Mouse (Mus musculus) left cerebral cortex, postnatal 14 days (tissue): ENCODE measurements around the gene Tns4. TPM values are rescaled to one million over a fixed set of nuclear protein-coding genes. Genes with fewer than 3 reads are reported as not detected.

Experiments
- DNase-seq, 2 experiments: peaks; one replicate each; pipeline ENCODE4 v3.0.0; 2021 to 2022; ENCODE audit warnings: low spot score in 2 of 2, mixed read lengths in 1 of 2
- intact Hi-C: fragments of 180-260 bp; cut with DNase I; formaldehyde crosslinking; loops from one replicate; pipeline ENCODE4 v1.15.1; 2025
- total RNA-seq, 2 experiments: library from RNA; stranded (reverse); gene quantifications; 2 replicates each; pipeline ENCODE4 v1.2.3; 2021

The Tns4 gene
- total RNA-seq, 2 experiments from 2014 or later = 0.33 to 0.34 TPM

- intact Hi-C loops = no loop called here
These were observed 23.8 kb downstream of the Tns4 start for GRCm38 (mm10) chr11:99065353-99065752.

GRCm38 (mm10) chr11:99063406-99064131, 25.5 kb downstream of the Tns4 start:
- no peak for DNase-seq
- intact Hi-C loops = no loop called here

More at GRCm38 (mm10) chr11:99065353-99065752, 23.8 kb downstream of the Tns4 start:
- DNase-seq = no peak

- intact Hi-C loops = no loop called here
- no peak for DNase-seq
These were observed 26.4 kb downstream of the Tns4 start for GRCm38 (mm10) chr11:99062661-99063060.

- DNase-seq = no peak
These were observed 28.7 kb downstream of the Tns4 start for GRCm38 (mm10) chr11:99060435-99060834.

GRCm38 (mm10) chr11:99055571-99056452, 33.3 kb downstream of the Tns4 start:
- DNase-seq = no peak
- intact Hi-C loops = no loop called here

More at GRCm38 (mm10) chr11:99060435-99060834, 28.7 kb downstream of the Tns4 start:
- intact Hi-C loops = no loop called here

- intact Hi-C loops = no loop called here
- DNase-seq = no peak
These were observed 34.0 kb downstream of the Tns4 start for GRCm38 (mm10) chr11:99055143-99055542.

- no peak for DNase-seq
- intact Hi-C loops = no loop called here
These were observed 41.5 kb downstream of the Tns4 start for GRCm38 (mm10) chr11:99047643-99048042.

GRCm38 (mm10) chr11:99047120-99047519, 42.0 kb downstream of the Tns4 start:
- intact Hi-C loops = no loop called here
- DNase-seq = no peak

GRCm38 (mm10) chr11:99045159-99045889, 43.8 kb downstream of the Tns4 start:
- DNase-seq = no peak
- intact Hi-C loops = no loop called here

GRCm38 (mm10) chr11:99044306-99044705, 44.8 kb downstream of the Tns4 start:
- intact Hi-C loops = loop anchor here (5.0 kb wide), 1 partner anchor 78 kb away; no protein-coding TSS in a partner anchor
- no peak for DNase-seq

- intact Hi-C loops = loop anchor here (5.0 kb wide), 1 partner anchor 79 kb away; no protein-coding TSS in a partner anchor
- no peak for DNase-seq
These were observed 45.5 kb downstream of the Tns4 start for GRCm38 (mm10) chr11:99043632-99044031.

GRCm38 (mm10) chr11:99042834-99043431, 46.2 kb downstream of the Tns4 start:
- intact Hi-C loops = loop anchor here (5.0 kb wide), 1 partner anchor 79 kb away; no protein-coding TSS in a partner anchor
- no peak for DNase-seq

GRCm38 (mm10) chr11:99041841-99042780, 47.0 kb downstream of the Tns4 start:
- intact Hi-C loops = loop anchor here (5.0 kb wide), 1 partner anchor 80 kb away; no protein-coding TSS in a partner anchor

GRCm38 (mm10) chr11:99041051-99041729, 47.9 kb downstream of the Tns4 start, which contains the start of gene Igfbp4:
TSS of gene Igfbp4 (plus strand) at chr11:99041244.
- intact Hi-C loops = loop anchor here (5.0 kb wide), 1 partner anchor 81 kb away; no protein-coding TSS in a partner anchor
- DNase-seq = peak in 1 of 2 experiments; percentile 49

More at GRCm38 (mm10) chr11:99041841-99042780, 47.0 kb downstream of the Tns4 start:
- DNase-seq = no peak

- peak; percentile 58 to 75 for DNase-seq
- intact Hi-C loops = loop anchor here (5.0 kb wide), 1 partner anchor 82 kb away; no protein-coding TSS in a partner anchor
These were observed 48.6 kb downstream of the Tns4 start for GRCm38 (mm10) chr11:99040346-99040974.

- intact Hi-C loops = loop anchor here (1.0 to 5.0 kb wide), 4 partner anchors 57 to 119 kb away; partner anchors contain the start of gene Gjd3
- DNase-seq = peak; percentile 79 to 85
These were observed 49.3 kb downstream of the Tns4 start for GRCm38 (mm10) chr11:99039782-99040181.

- intact Hi-C loops = loop anchor here (5.0 kb wide), 1 partner anchor 54 kb away; the partner anchor contains the start of gene Gjd3
- DNase-seq = no peak
These were observed 52.9 kb downstream of the Tns4 start for GRCm38 (mm10) chr11:99036254-99036653.
